Mouse (Mus musculus) heart, embryonic 13.5 days (tissue): ENCODE data around the gene Fgf9. TPM values are rescaled to one million over a fixed set of nuclear protein-coding genes. Genes with fewer than 3 reads are reported as not detected.

Experiments used
- ATAC-seq: fragments of 200-750 bp; cut with Nextera tagmentation; 2 replicates; pipeline ENCODE4 v1.8.0; 2017; ENCODE audit warnings: moderate TSS enrichment; ENCODE audit not compliant: insufficient number of reproducible peaks, low FRiP score, low TSS enrichment; ENCODE audit errors: extremely low read depth
- H3K27ac ChIP-seq: fragments of 300-500 bp; sonication (generic); replicated peaks from 2 replicates; pipeline ENCODE4 v1.5.1; 2015; ENCODE audit warnings: moderate library complexity, mild to moderate bottlenecking, inconsistent platforms
- H3K27me3 ChIP-seq: fragments of 300-500 bp; sonication (generic); replicated peaks from 2 replicates; pipeline ENCODE4 v1.6.1; 2015; ENCODE audit warnings: mild to moderate bottlenecking, inconsistent platforms
- H3K36me3 ChIP-seq: fragments of 300-500 bp; sonication (generic); 2 replicates; pipeline ENCODE4 v1.6.1; 2015; ENCODE audit warnings: mild to moderate bottlenecking, inconsistent platforms
- H3K4me1 ChIP-seq: fragments of 300-500 bp; sonication (generic); 2 replicates; pipeline ENCODE4 v1.6.1; 2015; ENCODE audit warnings: inconsistent platforms
- H3K4me2 ChIP-seq: fragments of 300-500 bp; sonication (generic); 2 replicates; pipeline ENCODE4 v1.6.1; 2015; ENCODE audit warnings: inconsistent platforms, mild to moderate bottlenecking, moderate library complexity
- H3K4me3 ChIP-seq: fragments of 300-500 bp; sonication (generic); 2 replicates; pipeline ENCODE4 v1.5.1; 2015; ENCODE audit warnings: moderate library complexity, mild to moderate bottlenecking, inconsistent platforms
- H3K9ac ChIP-seq: fragments of 300-500 bp; sonication (generic); 2 replicates; pipeline ENCODE4 v1.6.1; 2015; ENCODE audit warnings: inconsistent platforms, mild to moderate bottlenecking, moderate library complexity
- H3K9me3 ChIP-seq: fragments of 300-500 bp; sonication (generic); 2 replicates; pipeline ENCODE4 v1.6.1; 2016; ENCODE audit warnings: inconsistent platforms
- WGBS: fragments of 180-500 bp; shearing (Covaris S2); methylation state at CpG from one replicate; pipeline ENCODE4 v1.1.7; 2015; ENCODE audit warnings: mixed read lengths; 5-methylcytosine and 5-hydroxymethylcytosine counted together
- polyA plus RNA-seq: library from polyadenylated mRNA; unstranded; fragments of >200 nt; fragmentation: Nextera tagmentation; extraction: Ambion mirVana; gene quantifications from 2 replicates; pipeline ENCODE4 v1.2.1, GENCODE M21; 2015

Fgf9 gene
- polyA plus RNA-seq, 1 experiment from 2014 or later: 7.6 TPM

DNA sequence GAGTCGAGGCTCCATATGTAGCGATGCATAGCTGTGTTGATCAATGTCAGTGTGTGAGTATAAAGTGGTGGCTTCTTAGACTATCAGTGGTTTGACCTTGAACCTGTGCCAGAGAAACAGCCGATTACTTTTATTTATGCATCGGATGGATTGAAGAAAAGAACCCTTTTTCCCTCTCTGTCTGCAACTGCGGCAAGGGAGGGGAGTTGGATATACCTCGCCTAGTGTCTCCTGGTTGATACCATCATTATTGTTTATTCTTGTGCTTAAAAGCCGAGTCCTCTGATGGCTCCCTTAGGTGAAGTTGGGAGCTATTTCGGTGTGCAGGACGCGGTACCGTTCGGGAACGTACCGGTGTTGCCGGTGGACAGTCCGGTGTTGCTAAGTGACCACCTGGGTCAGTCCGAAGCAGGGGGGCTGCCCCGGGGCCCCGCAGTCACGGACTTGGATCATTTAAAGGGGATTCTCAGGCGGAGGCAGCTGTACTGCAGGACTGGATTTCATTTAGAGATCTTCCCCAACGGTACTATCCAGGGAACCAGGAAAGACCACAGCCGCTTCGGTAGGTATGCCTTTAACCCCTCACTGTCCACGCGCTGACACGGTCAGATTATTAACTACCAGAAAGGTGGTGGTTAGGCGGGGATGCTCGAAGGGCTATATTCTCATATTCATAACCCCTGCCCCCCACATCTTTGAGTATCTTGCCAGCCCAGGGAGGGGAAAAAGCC lies 2.6 kb downstream of the Fgf9 start:
- peaks cover 33% of the 10 kb centered on the region for H3K4me1 ChIP-seq
- peak overlapping the region; percentile 80 for H3K9ac ChIP-seq
- peak overlapping the region; percentile 95 for H3K4me2 ChIP-seq
- no peaks in the 10 kb centered on the region for H3K36me3 ChIP-seq
- WGBS: under 1% methylated on average over 29 of the region's 29 CpGs
- peak overlapping the region; percentile 67 for H3K4me3 ChIP-seq
- peaks cover 76% of the 10 kb centered on the region for H3K27me3 ChIP-seq
- ATAC-seq: no peak
- no peaks in the 10 kb centered on the region for H3K9me3 ChIP-seq
- H3K27ac ChIP-seq: peak overlapping the region; percentile 71

DNA sequence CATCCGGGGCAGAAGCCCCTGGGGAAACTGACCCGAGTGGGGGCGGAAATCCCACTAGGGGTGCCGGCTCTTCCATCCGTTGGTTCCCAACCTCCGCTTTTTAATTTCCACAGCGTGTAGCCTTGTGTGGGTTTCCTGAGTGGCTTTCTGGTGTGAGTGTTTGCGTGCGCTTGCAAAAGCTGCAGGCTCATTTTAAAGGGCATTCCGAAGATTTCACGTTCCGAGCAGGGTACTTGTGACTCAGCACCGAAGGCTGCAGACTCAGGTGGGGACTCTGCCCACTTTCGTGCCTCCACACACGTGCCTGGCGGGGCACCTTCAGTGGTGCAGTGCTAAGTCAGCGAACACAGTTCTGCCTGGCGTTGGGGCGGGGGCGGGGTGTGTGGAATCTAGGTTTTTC lies 3.6 kb downstream of the Fgf9 start:
- Histone ChIP-seq H3K4me3 (peak overlapping the region; percentile 67), H3K36me3 (no peaks in the 10 kb centered on the region), H3K27me3 (peaks cover 81% of the 10 kb centered on the region), H3K27ac (peak overlapping the region; percentile 77; the same call in 1 of the 2 replicates), H3K9me3 (no peaks in the 10 kb centered on the region), H3K4me2 (peak overlapping the region; percentile 95), H3K9ac (peak overlapping the region; percentile 80), H3K4me1 (peaks cover 33% of the 10 kb centered on the region)
- ATAC-seq: no peak
- WGBS: under 1% methylated on average over 20 of the region's 20 CpGs

DNA sequence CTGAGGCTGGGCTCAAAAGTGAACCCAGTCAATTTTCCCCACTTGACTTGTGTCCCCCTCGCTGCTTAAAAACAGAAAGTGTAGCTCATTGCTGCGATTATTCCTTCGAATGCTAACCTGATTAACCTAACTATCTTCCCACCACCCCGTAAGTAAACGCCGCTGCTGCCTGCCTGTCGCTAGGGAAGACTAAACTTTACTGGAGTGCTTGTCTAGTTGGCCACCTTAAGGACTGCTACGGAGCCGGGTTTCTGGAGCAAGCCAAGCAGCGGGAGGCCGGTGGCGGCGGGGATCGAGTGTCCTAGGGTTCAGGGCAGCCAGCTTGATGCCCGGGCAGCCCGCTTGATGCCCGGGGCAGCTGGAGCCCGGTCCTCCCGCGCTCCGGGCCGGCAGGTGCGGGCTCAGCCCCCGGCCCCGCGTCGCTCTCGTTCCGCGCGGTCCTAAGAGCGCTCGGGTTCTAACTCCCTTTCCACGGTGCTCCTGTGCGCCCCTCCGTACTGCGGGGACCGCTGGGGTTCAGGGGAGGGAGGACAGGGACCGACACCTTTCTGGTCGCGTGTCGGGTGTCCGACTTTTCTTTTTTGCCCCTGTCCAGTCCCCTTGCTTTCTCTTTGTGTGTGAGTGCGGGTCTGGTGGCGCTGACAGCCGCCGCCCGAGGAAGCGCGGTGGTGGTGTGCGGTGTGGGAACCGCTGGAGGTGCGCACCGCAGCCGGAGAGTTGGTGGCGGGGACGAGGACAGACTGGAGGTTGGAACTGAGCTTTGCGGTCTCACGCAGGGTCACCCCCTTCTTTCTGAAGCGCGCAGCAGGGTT lies 4.5 kb downstream of the Fgf9 start:
- Histone ChIP-seq H3K4me2 (peak overlapping the region; percentile 95), H3K9me3 (no peaks in the 10 kb centered on the region), H3K36me3 (no peaks in the 10 kb centered on the region), H3K27me3 (peaks cover 75% of the 10 kb centered on the region), H3K9ac (peak overlapping the region; percentile 80), H3K4me1 (peaks cover 37% of the 10 kb centered on the region), H3K27ac (peak overlapping the region; percentile 77), H3K4me3 (peak overlapping the region; percentile 67)
- ATAC-seq: no peak
- under 1% methylated on average over 61 of the region's 61 CpGs for WGBS

DNA sequence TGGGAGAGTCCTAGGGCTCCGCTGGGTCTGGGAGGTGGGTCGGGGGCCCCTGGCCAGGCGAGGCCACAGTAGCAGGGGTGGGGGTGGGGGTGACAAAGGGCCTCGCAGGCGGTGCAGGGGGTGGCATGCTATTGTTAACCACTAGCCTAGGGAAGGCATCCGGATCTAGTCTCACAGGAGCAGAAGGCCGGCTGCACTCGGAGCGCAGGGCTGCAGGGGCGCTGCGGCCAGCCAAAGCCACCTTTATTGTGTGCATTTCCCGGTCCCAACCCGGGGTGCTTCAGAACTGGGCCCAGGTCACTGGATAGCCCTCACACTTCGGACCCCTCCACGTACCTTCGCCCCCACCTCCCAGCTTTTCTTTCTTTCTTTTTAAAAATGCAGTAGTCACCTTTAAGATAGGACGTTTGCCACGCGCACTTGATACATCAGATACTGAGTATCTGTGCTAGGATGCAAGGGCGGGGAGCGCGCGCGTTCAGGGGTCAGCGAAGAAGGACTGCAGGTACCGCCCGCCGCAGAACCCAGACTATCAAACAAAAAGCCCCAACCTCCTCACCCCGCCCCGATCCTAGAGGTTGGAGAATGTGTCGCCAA lies 5.2 kb downstream of the Fgf9 start:
- no peaks in the 10 kb centered on the region for H3K9me3 ChIP-seq
- peak overlapping the region; percentile 77 for H3K27ac ChIP-seq
- peak overlapping the region; percentile 67 for H3K4me3 ChIP-seq
- peaks cover 70% of the 10 kb centered on the region for H3K27me3 ChIP-seq
- H3K4me2 ChIP-seq: peak overlapping the region; percentile 95
- no peaks in the 10 kb centered on the region for H3K36me3 ChIP-seq
- ATAC-seq: 0 out of 2 replicates have a peak, but pooled peaks have one; percentile 5
- under 1% methylated on average over 31 of the region's 31 CpGs for WGBS
- peak overlapping the region; percentile 80 for H3K9ac ChIP-seq
- H3K4me1 ChIP-seq: peaks cover 41% of the 10 kb centered on the region

DNA sequence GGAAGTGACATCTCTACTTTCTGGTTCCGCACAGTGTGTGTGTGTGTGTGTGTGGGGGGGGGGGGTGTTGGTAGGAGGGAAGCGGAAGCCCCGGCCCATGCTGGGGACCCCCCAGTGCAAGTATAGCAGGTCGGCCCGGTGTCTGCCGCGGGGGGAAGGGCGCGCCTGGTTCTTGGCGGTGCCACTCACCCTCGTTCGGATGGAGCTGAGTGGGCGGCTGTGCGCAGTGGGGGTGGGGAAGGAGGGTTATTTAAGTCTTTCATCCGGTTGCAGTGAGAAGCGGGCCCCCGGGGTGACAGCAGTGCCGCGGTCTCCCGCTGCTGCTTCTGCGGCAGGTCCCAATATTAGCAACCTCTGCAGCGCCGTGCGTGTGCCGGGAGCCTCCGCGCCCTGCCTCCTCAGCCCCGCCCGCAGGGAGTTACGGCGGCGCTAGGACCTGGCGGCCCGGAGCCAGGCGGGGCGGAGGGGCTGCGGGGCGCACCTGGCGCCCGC lies 5.7 kb downstream of the Fgf9 start:
- peaks cover 68% of the 10 kb centered on the region for H3K27me3 ChIP-seq
- peak overlapping the region; percentile 80 for H3K9ac ChIP-seq
- peak; percentile 30; the same call in 1 of the 2 replicates for ATAC-seq
- WGBS: under 1% methylated on average over 34 of the region's 40 CpGs
- H3K27ac ChIP-seq: peak overlapping the region; percentile 77
- H3K4me3 ChIP-seq: peak overlapping the region; percentile 67
- no peaks in the 10 kb centered on the region for H3K9me3 ChIP-seq
- no peaks in the 10 kb centered on the region for H3K36me3 ChIP-seq
- peak overlapping the region; percentile 95 for H3K4me2 ChIP-seq
- peaks cover 44% of the 10 kb centered on the region for H3K4me1 ChIP-seq

DNA sequence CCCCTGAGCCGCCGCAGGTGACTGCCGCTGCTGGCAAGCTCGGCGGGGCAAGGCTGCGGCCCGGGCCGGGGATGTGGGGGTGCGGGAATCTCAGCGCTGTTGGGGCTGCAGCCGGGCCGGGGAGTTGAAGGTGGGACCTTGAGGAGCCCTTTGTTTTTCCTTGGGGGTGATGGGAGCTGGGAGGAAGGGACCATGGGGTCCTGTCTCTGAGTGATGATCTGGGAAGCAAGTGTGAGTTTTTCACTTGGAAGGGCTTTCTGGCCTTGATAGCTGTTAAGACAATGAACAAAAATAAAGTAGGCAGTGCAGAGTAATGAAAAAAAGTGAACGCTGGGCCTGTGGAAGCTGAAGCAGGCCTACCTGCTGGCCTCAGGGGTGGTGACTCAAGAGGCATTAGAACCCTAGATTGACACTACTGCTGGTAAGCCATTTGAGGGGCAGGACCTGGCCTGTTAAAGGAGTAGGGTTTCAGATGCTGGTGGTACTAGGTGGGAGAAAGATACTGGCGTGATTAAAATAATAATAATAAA lies 6.4 kb downstream of the Fgf9 start:
- Histone ChIP-seq H3K9ac (peak overlapping the region; percentile 80), H3K27ac (peak overlapping the region; percentile 77), H3K4me1 (peaks cover 46% of the 10 kb centered on the region), H3K9me3 (no peaks in the 10 kb centered on the region), H3K4me2 (peak overlapping the region; percentile 95), H3K36me3 (no peaks in the 10 kb centered on the region), H3K27me3 (peaks cover 68% of the 10 kb centered on the region), H3K4me3 (peak overlapping the region; percentile 67)
- WGBS: 7% methylated on average over 14 of the region's 14 CpGs
- ATAC-seq: no peak

DNA sequence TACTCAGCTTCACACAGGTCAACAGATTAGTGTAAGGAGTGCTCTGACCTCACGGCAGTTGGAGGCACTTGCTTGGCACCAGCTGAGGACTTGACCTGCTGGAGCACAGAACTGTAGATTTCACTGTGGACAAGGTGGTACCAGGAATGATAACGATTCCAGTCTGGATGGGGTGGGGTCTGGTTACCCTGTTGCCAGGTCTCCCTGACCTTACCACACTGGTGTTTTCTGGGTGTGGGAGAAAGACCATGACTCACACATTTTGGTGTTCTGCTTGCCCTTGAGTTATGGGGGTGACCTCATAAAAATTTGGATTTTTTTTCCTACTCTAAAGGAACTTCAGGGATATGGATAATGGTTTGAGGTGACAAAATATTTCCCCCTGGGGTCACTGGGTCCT lies 9.1 kb downstream of the Fgf9 start:
- ATAC-seq: no peak
- Histone ChIP-seq H3K9me3 (peaks cover 3% of the 10 kb centered on the region), H3K9ac (no peak overlapping the region), H3K36me3 (peaks cover 9% of the 10 kb centered on the region), H3K4me2 (no peak overlapping the region), H3K4me1 (peaks cover 41% of the 10 kb centered on the region), H3K27ac (no peak overlapping the region), H3K27me3 (peaks cover 47% of the 10 kb centered on the region), H3K4me3 (no peak overlapping the region)
- 75% methylated on average over 2 of the region's 2 CpGs for WGBS

DNA sequence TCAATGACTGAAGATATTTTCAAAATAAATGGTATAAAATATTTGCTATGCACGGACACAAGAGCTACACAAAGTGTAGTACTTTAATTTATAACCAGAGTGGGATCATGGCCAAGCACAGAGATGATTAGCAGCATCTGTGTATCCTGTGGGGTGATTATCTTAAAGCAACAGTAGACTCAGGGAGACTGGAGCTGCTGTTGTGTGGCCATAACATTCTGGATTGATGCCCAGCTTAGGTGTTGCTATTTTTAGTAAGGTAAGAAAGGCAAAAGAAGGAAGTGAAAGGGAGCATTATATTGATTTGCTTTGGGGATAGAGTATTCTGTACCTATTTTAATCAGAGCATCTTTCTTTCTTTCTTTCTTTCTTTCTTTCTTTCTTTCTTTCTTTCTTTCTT lies 11.6 kb downstream of the Fgf9 start:
- H3K27me3 ChIP-seq: peaks cover 22% of the 10 kb centered on the region
- H3K9me3 ChIP-seq: peaks cover 3% of the 10 kb centered on the region
- H3K4me3 ChIP-seq: no peak overlapping the region
- H3K9ac ChIP-seq: no peak overlapping the region
- 18% methylated on average over 1 of the region's 1 CpGs for WGBS
- H3K36me3 ChIP-seq: peaks cover 9% of the 10 kb centered on the region
- peak overlapping the region; percentile 24 for H3K4me2 ChIP-seq
- ATAC-seq: no peak
- no peak overlapping the region for H3K27ac ChIP-seq
- peaks cover 26% of the 10 kb centered on the region for H3K4me1 ChIP-seq

DNA sequence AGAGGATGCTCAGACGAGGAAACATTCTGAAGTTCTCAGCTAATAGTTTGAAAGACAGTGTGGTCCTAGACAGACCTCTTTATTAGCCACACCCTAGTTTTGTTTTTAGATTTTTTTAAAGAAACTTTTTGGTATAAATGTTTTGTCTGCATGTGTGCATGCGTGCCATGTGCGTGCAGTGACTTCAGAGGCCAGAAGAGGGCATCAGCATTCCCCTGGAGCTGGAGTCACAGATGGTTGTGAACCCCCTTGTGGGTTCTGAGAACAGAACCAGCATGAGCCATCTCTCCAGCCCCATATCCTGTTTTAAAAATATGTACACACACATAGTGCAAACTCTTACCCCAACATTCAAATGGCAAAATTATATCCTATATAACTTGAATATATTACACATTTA lies 13.9 kb downstream of the Fgf9 start:
- no peak overlapping the region for H3K9ac ChIP-seq
- H3K4me1 ChIP-seq: peaks cover 25% of the 10 kb centered on the region
- 93% methylated on average over 3 of the region's 3 CpGs for WGBS
- peaks cover 3% of the 10 kb centered on the region for H3K9me3 ChIP-seq
- peaks cover 9% of the 10 kb centered on the region for H3K36me3 ChIP-seq
- H3K4me2 ChIP-seq: no peak overlapping the region
- no peak for ATAC-seq
- no peak overlapping the region for H3K4me3 ChIP-seq
- H3K27me3 ChIP-seq: peaks cover under 1% of the 10 kb centered on the region
- no peak overlapping the region for H3K27ac ChIP-seq

DNA sequence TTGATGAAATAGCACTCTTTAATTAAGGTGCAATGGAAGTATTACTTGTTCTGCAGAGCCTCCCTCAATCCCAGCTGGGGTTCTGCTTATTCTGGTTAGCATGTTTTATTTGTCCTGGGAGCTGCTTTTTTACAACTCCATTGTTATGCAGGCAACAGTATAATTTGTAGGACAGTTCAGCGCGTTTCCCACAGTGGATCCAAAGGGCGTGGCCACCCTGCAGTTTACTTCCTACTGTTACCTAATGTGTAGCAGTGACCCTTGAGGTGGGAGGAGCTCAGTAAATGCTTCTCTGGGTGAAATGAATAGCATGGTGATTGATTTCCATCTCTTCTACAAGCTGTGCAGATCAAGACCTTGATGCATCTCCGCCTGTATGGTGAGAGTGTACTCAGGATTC lies 17.0 kb downstream of the Fgf9 start:
- no peak for ATAC-seq
- no peak overlapping the region for H3K9ac ChIP-seq
- no peak overlapping the region for H3K27ac ChIP-seq
- peaks cover 3% of the 10 kb centered on the region for H3K9me3 ChIP-seq
- H3K27me3 ChIP-seq: no peaks in the 10 kb centered on the region
- H3K4me1 ChIP-seq: peaks cover 5% of the 10 kb centered on the region
- 60% methylated on average over 4 of the region's 4 CpGs for WGBS
- H3K4me3 ChIP-seq: no peak overlapping the region
- H3K4me2 ChIP-seq: no peak overlapping the region
- peaks cover 9% of the 10 kb centered on the region for H3K36me3 ChIP-seq

DNA sequence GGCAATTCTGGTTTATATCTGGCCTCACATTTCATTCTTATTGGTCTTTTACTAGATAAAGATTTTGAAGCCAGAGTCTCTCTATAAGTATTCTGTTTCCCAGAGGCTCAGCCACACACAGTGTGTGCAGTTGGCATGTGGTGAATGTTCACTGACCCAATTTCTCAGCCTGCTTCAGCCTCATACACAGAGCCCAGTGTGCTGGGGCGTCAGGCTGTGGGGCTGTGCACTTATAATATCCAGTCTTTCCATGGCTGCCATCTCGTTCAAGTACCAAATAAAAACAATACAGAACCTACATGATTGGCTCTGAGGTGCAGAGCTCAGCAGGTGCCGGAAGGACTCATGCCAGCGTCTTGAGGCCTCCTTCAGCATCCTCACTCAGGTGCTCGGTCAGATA lies 19.1 kb downstream of the Fgf9 start:
- no peaks in the 10 kb centered on the region for H3K9me3 ChIP-seq
- H3K27me3 ChIP-seq: no peaks in the 10 kb centered on the region
- no peak overlapping the region for H3K9ac ChIP-seq
- no peak overlapping the region for H3K4me2 ChIP-seq
- H3K4me1 ChIP-seq: no peaks in the 10 kb centered on the region
- ATAC-seq: no peak
- H3K4me3 ChIP-seq: no peak overlapping the region
- H3K36me3 ChIP-seq: no peaks in the 10 kb centered on the region
- 77% methylated on average over 5 of the region's 5 CpGs for WGBS
- H3K27ac ChIP-seq: no peak overlapping the region
